Mouse (Mus musculus) lung, embryonic 14.5 days (tissue): ENCODE measurements around the gene Vmn2r2. TPM values are rescaled to one million over a fixed set of nuclear protein-coding genes. Genes with fewer than 3 reads are reported as not detected.

Experiments
- ATAC-seq: fragments of 200-750 bp; cut with Nextera tagmentation; 2 replicates; pipeline ENCODE4 v1.8.0; 2017; ENCODE audit warnings: mild to moderate bottlenecking, moderate TSS enrichment, moderate library complexity; ENCODE audit not compliant: insufficient read depth
- DNase-seq: peaks from one replicate; pipeline ENCODE4 v3.0.0-alpha.2; 2015
- H3K27ac ChIP-seq: fragments of 300-500 bp; sonication (generic); 2 replicates; pipeline ENCODE4 v1.5.1; 2014; ENCODE audit warnings: low read depth, mild to moderate bottlenecking, moderate library complexity
- H3K27me3 ChIP-seq: fragments of 300-500 bp; sonication (generic); 2 replicates; pipeline ENCODE4 v1.6.1; 2014; ENCODE audit warnings: low read length, control low read depth; ENCODE audit not compliant: insufficient read depth
- H3K36me3 ChIP-seq: fragments of 300-500 bp; sonication (generic); 2 replicates; pipeline ENCODE4 v1.6.1; 2014; ENCODE audit warnings: control low read depth; ENCODE audit not compliant: insufficient read depth
- H3K4me1 ChIP-seq: fragments of 300-500 bp; sonication (generic); 2 replicates; pipeline ENCODE4 v1.6.1; 2014; ENCODE audit warnings: antibody characterized with exemption, control low read depth; ENCODE audit not compliant: insufficient read depth
- H3K4me2 ChIP-seq: fragments of 300-500 bp; sonication (generic); 2 replicates; pipeline ENCODE4 v1.6.1; 2014; ENCODE audit warnings: mild to moderate bottlenecking
- H3K4me3 ChIP-seq: fragments of 300-500 bp; sonication (generic); 2 replicates; pipeline ENCODE4 v1.5.1; 2014; ENCODE audit warnings: low read depth, low read length
- H3K9ac ChIP-seq: fragments of 300-500 bp; sonication (generic); 2 replicates; pipeline ENCODE4 v1.6.1; 2014
- H3K9me3 ChIP-seq: fragments of 300-500 bp; sonication (generic); 2 replicates; pipeline ENCODE4 v1.6.1; 2016; ENCODE audit warnings: low read depth, low read length, control low read depth
- CTCF ChIP-seq: IDR thresholded peaks from 2 replicates; pipeline ENCODE4 v1.5.1; 2016; ENCODE audit warnings: antibody characterized with exemption, low read depth
- WGBS: fragments of 180-500 bp; shearing (Covaris S2); extraction: QIAGEN DNeasy Blood & Tissue Kit; methylation state at CpG from one replicate; pipeline ENCODE4 v1.1.7; 2014; 5-methylcytosine and 5-hydroxymethylcytosine counted together
- polyA plus RNA-seq: library from polyadenylated mRNA; unstranded; fragments of >200 nt; fragmentation: Nextera tagmentation; extraction: Ambion mirVana; gene quantifications from 2 replicates; pipeline ENCODE4 v1.2.1, GENCODE M21; 2014

Vmn2r2 gene
- not detected in 2 replicates for polyA plus RNA-seq

- no peak for DNase-seq
These were observed at the start of gene Vmn2r2 for GRCm38 (mm10) chr3:64141878-64142508. TSS of gene Vmn2r2 (minus strand) at chr3:64141928.

DNA sequence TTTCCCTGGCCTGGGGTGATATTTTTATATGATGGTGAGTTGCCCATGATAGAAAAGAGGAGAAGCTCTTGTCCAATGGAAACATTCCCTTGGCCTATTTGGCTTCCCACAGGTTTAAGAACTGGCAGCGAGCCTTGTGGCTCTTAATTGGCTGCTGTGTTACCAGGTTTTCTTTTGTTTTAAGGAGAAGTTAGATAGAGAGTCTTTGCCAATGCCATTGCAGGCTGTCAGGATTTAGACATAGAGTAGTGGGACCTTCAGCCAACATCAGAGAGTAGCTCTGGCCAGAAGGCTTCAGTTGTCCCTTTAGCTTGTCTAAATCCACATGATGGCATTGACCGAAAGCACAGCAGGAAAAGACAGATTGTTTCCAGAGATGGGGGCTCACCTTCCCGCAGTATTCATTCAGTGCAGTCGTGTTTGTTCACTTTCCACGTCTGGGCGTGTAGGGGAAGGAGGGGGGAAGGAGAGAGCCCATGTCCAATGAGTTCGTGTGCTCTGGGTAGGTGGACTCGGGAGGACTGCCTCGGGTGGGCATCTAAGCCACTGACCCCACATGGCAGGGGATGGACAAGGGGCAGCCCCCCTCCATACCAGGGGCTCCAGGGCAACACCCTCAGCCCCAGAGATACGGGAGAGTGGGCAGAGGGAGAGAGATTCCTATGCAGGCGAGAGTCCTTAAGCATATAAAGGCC is 28.2 kb downstream of the Vmn2r2 start:
- Histone ChIP-seq H3K4me2 (no peak overlapping the region), H3K36me3 (no peaks in the 10 kb centered on the region)

More at GRCm38 (mm10) chr3:64141878-64142508, at the start of gene Vmn2r2:
- H3K4me2 ChIP-seq = no peak within 1 kb of the TSS
- TF ChIP-seq CTCF = no peak
- 85% methylated on average over 2 of the region's 2 CpGs for WGBS
- no peak within 1 kb of the TSS for H3K27ac ChIP-seq
- H3K36me3 ChIP-seq = no peaks in the 10 kb centered on the region
- H3K27me3 ChIP-seq = no peaks in the 10 kb centered on the region
- no peak within 1 kb of the TSS for H3K4me3 ChIP-seq
- no peaks in the 10 kb centered on the region for H3K4me1 ChIP-seq
- no peak within 1 kb of the TSS for H3K9ac ChIP-seq
- ATAC-seq = no peak
- no peaks in the 10 kb centered on the region for H3K9me3 ChIP-seq

GRCm38 (mm10) chr3:64112707-64113106 is 29.0 kb downstream of the Vmn2r2 start:
- H3K27me3 ChIP-seq = no peaks in the 10 kb centered on the region
- ATAC-seq = no peak
- H3K9ac ChIP-seq = no peak overlapping the region
- TF ChIP-seq CTCF = no peak
- H3K4me3 ChIP-seq = no peak overlapping the region
- no peak overlapping the region for H3K27ac ChIP-seq
- no peaks in the 10 kb centered on the region for H3K4me1 ChIP-seq
- H3K9me3 ChIP-seq = no peaks in the 10 kb centered on the region
- H3K36me3 ChIP-seq = no peaks in the 10 kb centered on the region
- no peak for DNase-seq
- no peak overlapping the region for H3K4me2 ChIP-seq
- WGBS = 83% methylated on average over 1 of the region's 1 CpGs

More for the DNA sequence above, 28.2 kb downstream of the Vmn2r2 start:
- no peak overlapping the region for H3K4me3 ChIP-seq
- DNase-seq = no peak
- no peaks in the 10 kb centered on the region for H3K9me3 ChIP-seq
- no peak overlapping the region for H3K9ac ChIP-seq
- 83% methylated on average over 11 of the region's 11 CpGs for WGBS
- TF ChIP-seq CTCF = no peak
- ATAC-seq = no peak
- H3K4me1 ChIP-seq = no peaks in the 10 kb centered on the region
- H3K27ac ChIP-seq = no peak overlapping the region
- H3K27me3 ChIP-seq = no peaks in the 10 kb centered on the region

- Histone ChIP-seq H3K9ac (no peak within 1 kb of the TSS), H3K36me3 (no peaks in the 10 kb centered on the region), H3K4me3 (no peak within 1 kb of the TSS), H3K27ac (no peak within 1 kb of the TSS), H3K4me2 (no peak within 1 kb of the TSS), H3K9me3 (no peaks in the 10 kb centered on the region), H3K4me1 (no peaks in the 10 kb centered on the region), H3K27me3 (no peaks in the 10 kb centered on the region)
- ATAC-seq (no peak), DNase-seq (no peak)
- 73% methylated on average over 4 of the region's 4 CpGs for WGBS
- TF ChIP-seq CTCF = no peak
These were observed 60.5 kb downstream of the Vmn2r2 start, which contains the start of gene Vmn2r1 for GRCm38 (mm10) chr3:64081247-64081646. TSS of gene Vmn2r1 (plus strand) at chr3:64081547.

Other genes starting within 250 kb of the Vmn2r2 start
- gene Plch1, start 242.5 kb downstream of the Vmn2r2 start, polyA plus RNA-seq = 7.3 and 7.5 TPM in 2 replicates
- gene E130311K13Rik, start 212.5 kb downstream of the Vmn2r2 start, polyA plus RNA-seq = 4.9 and 5.7 TPM in 2 replicates
- gene Slc33a1, start 177.2 kb downstream of the Vmn2r2 start, polyA plus RNA-seq = 13.6 and 14.9 TPM in 2 replicates
- 50.0 and 52.4 TPM in 2 replicates for gene Gmps, start 165.8 kb downstream of the Vmn2r2 start, polyA plus RNA-seq
- gene Vmn2r1, start 60.4 kb downstream of the Vmn2r2 start, polyA plus RNA-seq = 0.08 TPM in 1 of 2 replicates, not detected in the other
- gene Vmn2r3, start 147.8 kb upstream of the Vmn2r2 start, polyA plus RNA-seq = not detected in 2 replicates